Mouse (Mus musculus) spleen, postnatal 14 days (tissue): Measurements from ENCODE around the gene Tgfbr2.

ENCODE experiments used
- DNase-seq, 2 experiments: peaks; one replicate each; pipeline ENCODE4 v3.0.0; 2021 to 2022; ENCODE audit warnings: low spot score in 2 of 2

The Tgfbr2 gene

GRCm38 (mm10) chr9:116193889-116194450 lies 18.8 kb upstream of the Tgfbr2 start:
- DNase-seq = no peak

GRCm38 (mm10) chr9:116193535-116193881 lies 18.3 kb upstream of the Tgfbr2 start:
- DNase-seq = no peak

GRCm38 (mm10) chr9:116192826-116193534 lies 17.8 kb upstream of the Tgfbr2 start:
- DNase-seq = no peak

GRCm38 (mm10) chr9:116192253-116192652 lies 17.1 kb upstream of the Tgfbr2 start:
- no peak for DNase-seq

- no peak for DNase-seq
These were observed 14.7 kb upstream of the Tgfbr2 start for GRCm38 (mm10) chr9:116189831-116190230.

GRCm38 (mm10) chr9:116188952-116189666 lies 13.9 kb upstream of the Tgfbr2 start:
- no peak for DNase-seq

- DNase-seq = no peak
These were observed 12.1 kb upstream of the Tgfbr2 start for GRCm38 (mm10) chr9:116187181-116187731.

GRCm38 (mm10) chr9:116184903-116185302 lies 9.7 kb upstream of the Tgfbr2 start:
- no peak for DNase-seq

GRCm38 (mm10) chr9:116183035-116183434 lies 7.9 kb upstream of the Tgfbr2 start:
- no peak for DNase-seq

- no peak for DNase-seq
These were observed 6.4 kb upstream of the Tgfbr2 start for GRCm38 (mm10) chr9:116181608-116182007.

- no peak for DNase-seq
These were observed 3.0 kb upstream of the Tgfbr2 start for GRCm38 (mm10) chr9:116178151-116178550.

GRCm38 (mm10) chr9:116177108-116177507 lies 1.9 kb upstream of the Tgfbr2 start:
- DNase-seq = no peak

GRCm38 (mm10) chr9:116175488-116176115 lies 442 bp upstream of the Tgfbr2 start:
- DNase-seq = peak; percentile 46 to 53

GRCm38 (mm10) chr9:116173473-116174170 lies 1.5 kb downstream of the Tgfbr2 start:
- DNase-seq = no peak

GRCm38 (mm10) chr9:116173059-116173458 lies 2.1 kb downstream of the Tgfbr2 start:
- DNase-seq = no peak

- DNase-seq = no peak
These were observed 6.1 kb downstream of the Tgfbr2 start for GRCm38 (mm10) chr9:116169067-116169466.

- no peak for DNase-seq
These were observed 7.8 kb downstream of the Tgfbr2 start for GRCm38 (mm10) chr9:116167304-116167880.

- no peak for DNase-seq
These were observed 8.8 kb downstream of the Tgfbr2 start for GRCm38 (mm10) chr9:116166363-116166762.

GRCm38 (mm10) chr9:116163883-116164282 lies 11.3 kb downstream of the Tgfbr2 start:
- DNase-seq = no peak

GRCm38 (mm10) chr9:116162866-116163374 lies 12.2 kb downstream of the Tgfbr2 start:
- no peak for DNase-seq

- no peak for DNase-seq
These were observed 14.3 kb downstream of the Tgfbr2 start for GRCm38 (mm10) chr9:116160860-116161259.
